Mouse (Mus musculus) inflammation-experienced regulatory T-cells, adult 16 weeks (primary cell): ENCODE measurements around the gene Gadd45b. TPM values are rescaled to one million over a fixed set of nuclear protein-coding genes. Genes with fewer than 3 reads are reported as not detected.

ENCODE experiments used
- polyA plus RNA-seq: library from polyadenylated mRNA; unstranded; fragments of 100-300 nt; shearing (Covaris generic); gene quantifications from one replicate; pipeline ENCODE4 v1.2.1, GENCODE M21; 2017

Gene Gadd45b
- 93.6 TPM for polyA plus RNA-seq

GRCm38 (mm10) chr10:80929299-80930226 is at the start of gene Gadd45b:
Gene Gadd45b (plus strand): TSS chr10:80930073.

GRCm38 (mm10) chr10:80900318-80901247 is 29.3 kb upstream of the Gadd45b start, which contains the start of gene Timm13:
Gene Timm13 (minus strand): TSS chr10:80900969.

GRCm38 (mm10) chr10:80917779-80918434 is 12.0 kb upstream of the Gadd45b start, which contains the start of gene Lmnb2:
Gene Lmnb2 (minus strand): TSS chr10:80918245.

Other genes with a start within 250 kb of the Gadd45b start
- 426 TPM for gene Mob3a, start 228.1 kb upstream of the Gadd45b start, polyA plus RNA-seq
- gene Izumo4, start 227.9 kb upstream of the Gadd45b start, polyA plus RNA-seq = 188 TPM
- gene Ap3d1, start 187.8 kb upstream of the Gadd45b start, polyA plus RNA-seq = 52.0 TPM
- gene Dot1l, start 174.9 kb upstream of the Gadd45b start, polyA plus RNA-seq = 9.4 TPM
- gene Sf3a2, start 131.9 kb upstream of the Gadd45b start, polyA plus RNA-seq = 68.2 TPM
- gene Plekhj1, start 131.4 kb upstream of the Gadd45b start, polyA plus RNA-seq = 259 TPM
- not detected for gene Amh, start 124.8 kb upstream of the Gadd45b start, polyA plus RNA-seq
- not detected for gene Jsrp1, start 116.6 kb upstream of the Gadd45b start, polyA plus RNA-seq
- gene Oaz1, start 103.4 kb upstream of the Gadd45b start, polyA plus RNA-seq = 2,156 TPM
- not detected for gene Lingo3, start 86.0 kb upstream of the Gadd45b start, polyA plus RNA-seq
- gene Lsm7, start 74.9 kb upstream of the Gadd45b start, polyA plus RNA-seq = 200 TPM
- gene Sppl2b, start 74.8 kb upstream of the Gadd45b start, polyA plus RNA-seq = 39.7 TPM
- gene Tmprss9, start 58.2 kb upstream of the Gadd45b start, polyA plus RNA-seq = not detected
- gene Timm13, start 29.1 kb upstream of the Gadd45b start, polyA plus RNA-seq = 243 TPM
- gene Lmnb2, start 11.8 kb upstream of the Gadd45b start, polyA plus RNA-seq = 18.9 TPM
- gene Gng7, start 84.9 kb downstream of the Gadd45b start, polyA plus RNA-seq = 0.09 TPM
- gene Diras1, start 95.6 kb downstream of the Gadd45b start, polyA plus RNA-seq = not detected
- 20.4 TPM for gene Slc39a3, start 107.4 kb downstream of the Gadd45b start, polyA plus RNA-seq
- gene Sgta, start 130.1 kb downstream of the Gadd45b start, polyA plus RNA-seq = 124 TPM
- gene Thop1, start 140.0 kb downstream of the Gadd45b start, polyA plus RNA-seq = 17.8 TPM
- gene Creb3l3, start 168.8 kb downstream of the Gadd45b start, polyA plus RNA-seq = not detected
- gene Map2k2, start 175.8 kb downstream of the Gadd45b start, polyA plus RNA-seq = 51.7 TPM
- 43.0 TPM for gene Zbtb7a, start 205.1 kb downstream of the Gadd45b start, polyA plus RNA-seq
- gene Pias4, start 237.8 kb downstream of the Gadd45b start, polyA plus RNA-seq = 51.7 TPM
- gene Eef2, start 246.6 kb downstream of the Gadd45b start, polyA plus RNA-seq = 783 TPM